Mouse (Mus musculus): ENCODE measurements around the gene Zfp740.

Gene Zfp740

DNA sequence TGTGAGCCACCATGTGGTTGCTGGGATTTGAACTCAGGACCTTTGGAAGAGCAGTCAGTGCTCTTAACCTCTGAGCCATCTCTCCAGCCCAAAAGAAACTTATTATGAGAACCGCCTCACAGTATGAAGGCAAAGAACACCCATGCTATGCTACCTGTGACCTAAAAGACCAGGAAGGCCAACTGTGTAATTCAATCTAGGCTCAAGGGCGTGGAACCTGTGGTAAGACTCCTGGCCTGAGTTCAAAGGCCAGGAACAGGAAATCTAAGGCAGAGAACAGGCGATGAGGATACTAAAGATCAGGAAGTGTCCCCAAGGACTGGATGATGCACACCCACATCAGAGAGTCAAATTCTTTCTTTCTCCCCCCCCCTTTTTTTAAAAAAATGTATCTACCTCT is 29.5 kb upstream of the Zfp740 start:
- TF ChIP-seq NANOG (IDR thresholded peaks at IDR 0.05; ENCODE audit: borderline replicate concordance, low read length) (no peak), POU5F1 (IDR thresholded peaks at IDR 0.05; ENCODE audit: borderline replicate concordance, low read length) (no peak), CTCF (conservative IDR thresholded peaks at IDR 0.05; ENCODE audit: low read length) (no peak)
- Histone ChIP-seq H3K4me1 (replicated peaks; ENCODE audit: low read depth, low read length) (peaks cover 39% of the 10 kb centered on the region), H3K36me3 (ENCODE audit: insufficient read depth, low read length) (peaks cover 64% of the 10 kb centered on the region), H3K4me3 (replicated peaks; ENCODE audit: low read length) (no peak overlapping the region), H3K27me3 (ENCODE audit: insufficient read depth, low read length) (no peaks in the 10 kb centered on the region), H3K9me3 (ENCODE audit: low read length) (no peaks in the 10 kb centered on the region)

- Histone ChIP-seq H3K9me3 (ENCODE audit: low read length) (no peaks in the 10 kb centered on the region), H3K36me3 (ENCODE audit: insufficient read depth, low read length) (peaks cover 70% of the 10 kb centered on the region), H3K4me1 (replicated peaks; ENCODE audit: low read depth, low read length) (peaks cover 62% of the 10 kb centered on the region), H3K27me3 (ENCODE audit: insufficient read depth, low read length) (no peaks in the 10 kb centered on the region), H3K4me3 (replicated peaks; ENCODE audit: low read length) (peak overlapping the region; percentile 18; the same call in 1 of the 2 replicates)
- no peak for TF ChIP-seq CTCF (conservative IDR thresholded peaks at IDR 0.05; ENCODE audit: low read length)
- no peak for TF ChIP-seq POU5F1 (IDR thresholded peaks at IDR 0.05; ENCODE audit: borderline replicate concordance, low read length)
- TF ChIP-seq NANOG (IDR thresholded peaks at IDR 0.05; ENCODE audit: borderline replicate concordance, low read length), result no peak
Observed at GRCm38 (mm10) chr15:102175736-102176319, 27.2 kb upstream of the Zfp740 start.

GRCm38 (mm10) chr15:102176571-102177316 is 26.3 kb upstream of the Zfp740 start:
- H3K36me3 ChIP-seq (ENCODE audit: insufficient read depth, low read length), result peaks cover 67% of the 10 kb centered on the region

GRCm38 (mm10) chr15:102177417-102177816 is 25.6 kb upstream of the Zfp740 start:
- TF ChIP-seq NANOG (IDR thresholded peaks at IDR 0.05; ENCODE audit: borderline replicate concordance, low read length) (no peak), CTCF (conservative IDR thresholded peaks at IDR 0.05; ENCODE audit: low read length) (no peak), POU5F1 (IDR thresholded peaks at IDR 0.05; ENCODE audit: borderline replicate concordance, low read length) (no peak)
- no peaks in the 10 kb centered on the region for H3K9me3 ChIP-seq (ENCODE audit: low read length)

More at GRCm38 (mm10) chr15:102176571-102177316, 26.3 kb upstream of the Zfp740 start:
- TF ChIP-seq CTCF (conservative IDR thresholded peaks at IDR 0.05; ENCODE audit: low read length) (no peak), POU5F1 (IDR thresholded peaks at IDR 0.05; ENCODE audit: borderline replicate concordance, low read length) (no peak), NANOG (IDR thresholded peaks at IDR 0.05; ENCODE audit: borderline replicate concordance, low read length) (no peak)
- Histone ChIP-seq H3K27me3 (ENCODE audit: insufficient read depth, low read length) (no peaks in the 10 kb centered on the region), H3K9me3 (ENCODE audit: low read length) (no peaks in the 10 kb centered on the region), H3K4me3 (replicated peaks; ENCODE audit: low read length) (no peak overlapping the region), H3K4me1 (replicated peaks; ENCODE audit: low read depth, low read length) (peaks cover 60% of the 10 kb centered on the region)

GRCm38 (mm10) chr15:102178279-102178678 is 24.8 kb upstream of the Zfp740 start:
- Histone ChIP-seq H3K27me3 (ENCODE audit: insufficient read depth, low read length) (no peaks in the 10 kb centered on the region), H3K4me3 (replicated peaks; ENCODE audit: low read length) (peak overlapping the region; percentile 75), H3K4me1 (replicated peaks; ENCODE audit: low read depth, low read length) (peaks cover 59% of the 10 kb centered on the region), H3K36me3 (ENCODE audit: insufficient read depth, low read length) (peaks cover 77% of the 10 kb centered on the region), H3K9me3 (ENCODE audit: low read length) (no peaks in the 10 kb centered on the region)
- TF ChIP-seq CTCF (conservative IDR thresholded peaks at IDR 0.05; ENCODE audit: low read length) (peak; percentile 99), POU5F1 (IDR thresholded peaks at IDR 0.05; ENCODE audit: borderline replicate concordance, low read length) (no peak), NANOG (IDR thresholded peaks at IDR 0.05; ENCODE audit: borderline replicate concordance, low read length) (no peak)

More at GRCm38 (mm10) chr15:102177417-102177816, 25.6 kb upstream of the Zfp740 start:
- H3K27me3 ChIP-seq (ENCODE audit: insufficient read depth, low read length), result no peaks in the 10 kb centered on the region
- peaks cover 69% of the 10 kb centered on the region for H3K36me3 ChIP-seq (ENCODE audit: insufficient read depth, low read length)
- peak overlapping the region; percentile 75 for H3K4me3 ChIP-seq (replicated peaks; ENCODE audit: low read length)
- peaks cover 56% of the 10 kb centered on the region for H3K4me1 ChIP-seq (replicated peaks; ENCODE audit: low read depth, low read length)

- peak overlapping the region; percentile 75 for H3K4me3 ChIP-seq (replicated peaks; ENCODE audit: low read length)
- H3K9me3 ChIP-seq (ENCODE audit: low read length), result no peaks in the 10 kb centered on the region
- H3K4me1 ChIP-seq (replicated peaks; ENCODE audit: low read depth, low read length), result peaks cover 59% of the 10 kb centered on the region
- H3K27me3 ChIP-seq (ENCODE audit: insufficient read depth, low read length), result no peaks in the 10 kb centered on the region
- H3K36me3 ChIP-seq (ENCODE audit: insufficient read depth, low read length), result peaks cover 78% of the 10 kb centered on the region
- TF ChIP-seq CTCF (conservative IDR thresholded peaks at IDR 0.05; ENCODE audit: low read length), result no peak
Observed at GRCm38 (mm10) chr15:102179106-102179505, 23.9 kb upstream of the Zfp740 start.

- TF ChIP-seq CTCF (conservative IDR thresholded peaks at IDR 0.05; ENCODE audit: low read length), result no peak
- no peak for TF ChIP-seq POU5F1 (IDR thresholded peaks at IDR 0.05; ENCODE audit: borderline replicate concordance, low read length)
- TF ChIP-seq NANOG (IDR thresholded peaks at IDR 0.05; ENCODE audit: borderline replicate concordance, low read length), result no peak
- Histone ChIP-seq H3K36me3 (ENCODE audit: insufficient read depth, low read length) (peaks cover 80% of the 10 kb centered on the region), H3K4me1 (replicated peaks; ENCODE audit: low read depth, low read length) (peaks cover 59% of the 10 kb centered on the region), H3K27me3 (ENCODE audit: insufficient read depth, low read length) (no peaks in the 10 kb centered on the region), H3K9me3 (ENCODE audit: low read length) (no peaks in the 10 kb centered on the region), H3K4me3 (replicated peaks; ENCODE audit: low read length) (peak overlapping the region; percentile 75)
Observed at GRCm38 (mm10) chr15:102179924-102180323, 23.1 kb upstream of the Zfp740 start.

- H3K27me3 ChIP-seq (ENCODE audit: insufficient read depth, low read length), result no peaks in the 10 kb centered on the region
- no peak for TF ChIP-seq NANOG (IDR thresholded peaks at IDR 0.05; ENCODE audit: borderline replicate concordance, low read length)
- TF ChIP-seq CTCF (conservative IDR thresholded peaks at IDR 0.05; ENCODE audit: low read length), result no peak
- no peak for TF ChIP-seq POU5F1 (IDR thresholded peaks at IDR 0.05; ENCODE audit: borderline replicate concordance, low read length)
- H3K36me3 ChIP-seq (ENCODE audit: insufficient read depth, low read length), result peaks cover 78% of the 10 kb centered on the region
Observed at GRCm38 (mm10) chr15:102183076-102183475, 20.0 kb upstream of the Zfp740 start.

More at GRCm38 (mm10) chr15:102183076-102183475, 20.0 kb upstream of the Zfp740 start:
- Histone ChIP-seq H3K9me3 (ENCODE audit: low read length) (no peaks in the 10 kb centered on the region), H3K4me3 (replicated peaks; ENCODE audit: low read length) (no peak overlapping the region), H3K4me1 (replicated peaks; ENCODE audit: low read depth, low read length) (peaks cover 54% of the 10 kb centered on the region)

All from E14TG2a.4 (cell line).